Comparison of ENCODE assay signal across 15 mouse cellular contexts in genomic region chr1:153310190-153310589, GRCm38 (mm10).
"Had no signal": no experiment of that assay in that cellular context is flagged by ENCODE, and none has a peak within 500 bp of the region (broad histone marks: within the 10 kb centered on the region; RNA-seq: fewer than 3 reads in every experiment).

No protein-coding gene starts in this region.

- H3K27me3 ChIP-seq: intestine, embryonic 15.5 days; liver, embryonic 13.5 days; megakaryocyte, embryonic 14.5 days; midbrain, embryonic 15.5 days; neural tube, embryonic 12.5 days had no signal

- H3K9me3 ChIP-seq: intestine, embryonic 15.5 days; liver, embryonic 13.5 days; midbrain, embryonic 15.5 days; neural tube, embryonic 12.5 days had no signal

- H3K4me2 ChIP-seq: intestine, embryonic 15.5 days; liver, embryonic 13.5 days; midbrain, embryonic 11.5 days; midbrain, embryonic 15.5 days; neural tube, embryonic 12.5 days had no signal

- H3K27ac ChIP-seq: intestine, embryonic 15.5 days; liver, embryonic 13.5 days; macrophage; midbrain, embryonic 15.5 days; neural tube, embryonic 12.5 days had no signal

- H3K9ac ChIP-seq: intestine, embryonic 15.5 days; liver, embryonic 13.5 days; liver, postnatal 0 days; midbrain, embryonic 15.5 days; neural tube, embryonic 12.5 days had no signal

- H3K36me3 ChIP-seq: intestine, embryonic 15.5 days; liver, embryonic 13.5 days; midbrain, embryonic 15.5 days; neural tube, embryonic 12.5 days had no signal

- H3K4me3 ChIP-seq: intestine, embryonic 15.5 days; liver, embryonic 13.5 days; megakaryocyte, embryonic 14.5 days; midbrain, embryonic 15.5 days; neural tube, embryonic 12.5 days had no signal

- ATAC-seq: intestine, embryonic 15.5 days; liver, postnatal 0 days; midbrain, embryonic 15.5 days had no signal

- DNase-seq: kidney, adult 18-20 months; kidney, postnatal 25 days; layer of hippocampus, adult 9-11 months; liver; liver, embryonic 13.5 days; liver, postnatal 0 days; spleen, adult 18-20 months; thymus, adult 18-20 months; thymus, postnatal 14 days had no signal
